Mouse (Mus musculus) G1E-ER4 (cell line): ENCODE data around the gene Btn2a2. TPM values are rescaled to one million over a fixed set of nuclear protein-coding genes. Genes with fewer than 3 reads are reported as not detected.
A peak's percentile ranks its signal among the peaks of the same experiment; 100 is the strongest.

Experiments used
- GATA1 ChIP-seq: IDR thresholded peaks from one replicate; pipeline ENCODE4 v1.8.0; 2012; ENCODE audit warnings: low read length, inconsistent platforms
- polyA plus RNA-seq: library from polyadenylated mRNA; stranded (reverse); fragments of >175 nt; gene quantifications from 2 replicates; pipeline ENCODE4 v1.2.3, GENCODE M21; 2012

The Btn2a2 gene
- polyA plus RNA-seq, 1 experiment = not detected

GRCm38 (mm10) chr13:23483153-23483552, 5.5 kb downstream of the Btn2a2 start:
- no peak for TF ChIP-seq GATA1

GRCm38 (mm10) chr13:23475658-23476057, 13.0 kb downstream of the Btn2a2 start:
- TF ChIP-seq GATA1 = no peak

- TF ChIP-seq GATA1 = no peak
These were observed 21.7 kb downstream of the Btn2a2 start for GRCm38 (mm10) chr13:23466911-23467310.

GRCm38 (mm10) chr13:23466306-23466705, 22.4 kb downstream of the Btn2a2 start:
- no peak for TF ChIP-seq GATA1

GRCm38 (mm10) chr13:23465600-23466109, 23.0 kb downstream of the Btn2a2 start, which contains the start of gene Btn1a1:
Gene Btn1a1, minus strand, starts transcription at chr13:23465901.
- no peak for TF ChIP-seq GATA1

- no peak for TF ChIP-seq GATA1
These were observed 23.8 kb downstream of the Btn2a2 start for GRCm38 (mm10) chr13:23464841-23465366.

- no peak for TF ChIP-seq GATA1
These were observed 24.4 kb downstream of the Btn2a2 start for GRCm38 (mm10) chr13:23464224-23464637.

- TF ChIP-seq GATA1 = no peak
These were observed 25.1 kb downstream of the Btn2a2 start for GRCm38 (mm10) chr13:23463381-23464223.

GRCm38 (mm10) chr13:23462669-23463068, 26.0 kb downstream of the Btn2a2 start:
- TF ChIP-seq GATA1 = no peak

GRCm38 (mm10) chr13:23462063-23462462, 26.6 kb downstream of the Btn2a2 start:
- no peak for TF ChIP-seq GATA1

GRCm38 (mm10) chr13:23459264-23459846, 29.3 kb downstream of the Btn2a2 start:
- TF ChIP-seq GATA1 = peak; percentile 96

- no peak for TF ChIP-seq GATA1
These were observed 34.7 kb downstream of the Btn2a2 start for GRCm38 (mm10) chr13:23453926-23454325.

- no peak for TF ChIP-seq GATA1
These were observed 35.2 kb downstream of the Btn2a2 start for GRCm38 (mm10) chr13:23453362-23453862.

GRCm38 (mm10) chr13:23450398-23450797, 38.3 kb downstream of the Btn2a2 start:
- no peak for TF ChIP-seq GATA1

GRCm38 (mm10) chr13:23449235-23450095, 39.2 kb downstream of the Btn2a2 start:
- no peak for TF ChIP-seq GATA1
